Mouse (Mus musculus): ENCODE results near the gene Abcb8. TPM values are rescaled to one million over a fixed set of nuclear protein-coding genes. Genes with fewer than 3 reads are reported as not detected.
A peak's percentile ranks its signal among the peaks of the same experiment; 100 is the strongest.

Abcb8 gene
- total and polyA plus RNA-seq, 3 experiments, result 76.9 to 124 TPM; not detected in 1

GRCm38 (mm10) chr5:24388246-24388915, 5.1 kb upstream of the Abcb8 start (continued):
- no peak for TF ChIP-seq MYC (IDR thresholded peaks at IDR 0.05; ENCODE audit: low read depth, low read length)
- TF ChIP-seq RCOR1 (IDR thresholded peaks at IDR 0.05; ENCODE audit: low read depth, low read length), result no peak
- TF ChIP-seq NELFE (IDR thresholded peaks at IDR 0.05; ENCODE audit: low read depth, low read length), result no peak; the same call in 1 of the 2 replicates
- no peak for TF ChIP-seq CTCF (IDR thresholded peaks at IDR 0.05 in 2 of 3, conservative IDR thresholded peaks at IDR 0.05 in 1 of 3; ENCODE audit: control insufficient read depth in 1 of 3, insufficient read depth in 1 of 3, low read depth in 2 of 3, low read length in 3 of 3, poor library complexity in 1 of 3, severe bottlenecking in 1 of 3)
- no peak for TF ChIP-seq POLR2AphosphoS2 (IDR thresholded peaks at IDR 0.05; ENCODE audit: low read length)
- TF ChIP-seq NRF1 (IDR thresholded peaks at IDR 0.05; ENCODE audit: insufficient read depth, low read depth, low read length, poor library complexity, severe bottlenecking), result no peak
- no peak for TF ChIP-seq USF1 (IDR thresholded peaks at IDR 0.05; ENCODE audit: low read depth, low read length)
- TF ChIP-seq KAT2A (conservative IDR thresholded peaks at IDR 0.05; ENCODE audit: low read depth, low read length), result no peak
- peak; percentile 17; the same call in 1 of the 2 replicates for TF ChIP-seq CHD1 (IDR thresholded peaks at IDR 0.05; ENCODE audit: low read depth, low read length)
- no peak for TF ChIP-seq TAL1 (IDR thresholded peaks at IDR 0.05; ENCODE audit: low read length)
- no peak; a peak in 1 of 4 replicates for TF ChIP-seq POLR2A (IDR thresholded peaks at IDR 0.05; ENCODE audit: control insufficient read depth in 1 of 2, insufficient read depth in 1 of 2, low read depth in 1 of 2, low read length in 2 of 2, poor library complexity in 1 of 2)

- H3K4me1 ChIP-seq (ENCODE audit: control insufficient read depth in 1 of 2, insufficient read depth in 2 of 2, low read length in 2 of 2), result peaks cover 6 to 41% of the 10 kb centered on the region in 2 experiments
- H3K9ac ChIP-seq (ENCODE audit: control insufficient read depth, low read depth, low read length, poor library complexity, severe bottlenecking), result peak overlapping the region; percentile 77
- TF ChIP-seq SIN3A (IDR thresholded peaks at IDR 0.05; ENCODE audit: low read length) (peak; percentile 99), NRF1 (IDR thresholded peaks at IDR 0.05; ENCODE audit: insufficient read depth, low read depth, low read length, poor library complexity, severe bottlenecking) (0 out of 2 replicates have a peak, but pooled peaks have one; percentile 4), CHD2 (IDR thresholded peaks at IDR 0.05; ENCODE audit: low read length) (no peak), MXI1 (IDR thresholded peaks at IDR 0.05; ENCODE audit: low read depth, low read length) (peak; percentile 99), MAX (IDR thresholded peaks at IDR 0.05; ENCODE audit: low read length) (peak; percentile 96), GATA1 (IDR thresholded peaks at IDR 0.05; ENCODE audit: low read depth, low read length) (no peak), KAT2A (conservative IDR thresholded peaks at IDR 0.05; ENCODE audit: low read depth, low read length) (no peak; the same call in 1 of the 2 replicates), RAD21 (IDR thresholded peaks at IDR 0.05; ENCODE audit: low read depth, low read length) (no peak), CTCF (IDR thresholded peaks at IDR 0.05 in 2 of 3, conservative IDR thresholded peaks at IDR 0.05 in 1 of 3; ENCODE audit: control insufficient read depth in 1 of 3, insufficient read depth in 1 of 3, low read depth in 2 of 3, low read length in 3 of 3, poor library complexity in 1 of 3, severe bottlenecking in 1 of 3) (no peak), ELF1 (IDR thresholded peaks at IDR 0.05; ENCODE audit: low read depth, low read length) (peak; percentile 92), MYB (IDR thresholded peaks at IDR 0.05; ENCODE audit: low read depth, low read length) (no peak), ZMIZ1 (IDR thresholded peaks at IDR 0.05; ENCODE audit: low read depth, low read length) (peak; percentile 97), MYC (IDR thresholded peaks at IDR 0.05; ENCODE audit: low read depth, low read length) (peak; percentile 88), NELFE (IDR thresholded peaks at IDR 0.05; ENCODE audit: low read depth, low read length) (peak; percentile 88), USF2 (IDR thresholded peaks at IDR 0.05; ENCODE audit: borderline replicate concordance in 1 of 2, insufficient read depth in 1 of 2, low read depth in 1 of 2, low read length in 2 of 2) (no peak; a peak in 1 of 4 replicates), USF1 (IDR thresholded peaks at IDR 0.05; ENCODE audit: low read depth, low read length) (peak; percentile 89), ETS1 (IDR thresholded peaks at IDR 0.05; ENCODE audit: low read depth, low read length) (peak; percentile 55; the same call in 1 of the 2 replicates), JUND (IDR thresholded peaks at IDR 0.05; ENCODE audit: low read depth, low read length) (no peak), EP300 (IDR thresholded peaks at IDR 0.05; ENCODE audit: low read depth in 1 of 2, low read length in 2 of 2) (peak in 1 of 2 experiments; percentile 55; a peak in 2 of 4 replicates), TCF12 (IDR thresholded peaks at IDR 0.05; ENCODE audit: low read depth, low read length) (peak; percentile 83), POLR2A (IDR thresholded peaks at IDR 0.05; ENCODE audit: control insufficient read depth in 1 of 2, insufficient read depth in 1 of 2, low read depth in 1 of 2, low read length in 2 of 2, poor library complexity in 1 of 2) (peak; percentile 42 to 87; a peak in 3 of 4 replicates), E2F4 (IDR thresholded peaks at IDR 0.05; ENCODE audit: borderline replicate concordance, low read depth, low read length) (no peak), ZNF384 (IDR thresholded peaks at IDR 0.05; ENCODE audit: low read depth, low read length) (peak; percentile 86), HCFC1 (IDR thresholded peaks at IDR 0.05; ENCODE audit: low read depth, low read length) (peak; percentile 78), TBP (IDR thresholded peaks at IDR 0.05; ENCODE audit: low read depth, low read length) (peak; percentile 96), GABPA (IDR thresholded peaks at IDR 0.05; ENCODE audit: low read depth, low read length) (no peak)
- no peaks in the 10 kb centered on the region for H3K9me3 ChIP-seq (replicated peaks; ENCODE audit: insufficient read depth, low read length)
- H3K79me2 ChIP-seq (ENCODE audit: control insufficient read depth, insufficient read depth, low read length, poor library complexity), result peaks cover 29% of the 10 kb centered on the region
- H3K4me3 ChIP-seq (ENCODE audit: control insufficient read depth in 1 of 2, insufficient read depth in 1 of 2, low read depth in 2 of 2, low read length in 2 of 2), result peak overlapping the region; percentile 69 to 76
- H3K27me3 ChIP-seq (ENCODE audit: control insufficient read depth in 1 of 2, insufficient read depth in 2 of 2, low read length in 2 of 2), result no peaks in the 10 kb centered on the region
- DNase-seq (ENCODE audit: low read depth, low spot score), result peak; percentile 99
- H3K27ac ChIP-seq (ENCODE audit: control insufficient read depth, low read depth, low read length), result peak overlapping the region; percentile 89
- H3K36me3 ChIP-seq (ENCODE audit: control insufficient read depth in 1 of 2, insufficient read depth in 2 of 2, low read length in 2 of 2), result peaks cover 0 to 27% of the 10 kb centered on the region in 2 experiments; a peak in 2 of 4 replicates
Measured at GRCm38 (mm10) chr5:24389011-24389657, 4.3 kb upstream of the Abcb8 start.
